Mouse (Mus musculus): ENCODE measurements around the gene Rbmxl1. TPM values are rescaled to one million over a fixed set of nuclear protein-coding genes. Genes with fewer than 3 reads are reported as not detected.
"Not testable (repeated sequence)": the region's sequence is repeated elsewhere in the genome, so short reads cannot be mapped to it uniquely, and the experiment has no call there.

The Rbmxl1 gene
- total RNA-seq (2021) = 10 to 100 TPM; 12.3 to 13.1 TPM
- long read RNA-seq, experiment 1, transcript Rbmxl1-202 (2 exons, 1,622 nt) = major isoform, 9 of 11 reads
- long read RNA-seq, experiment 1, partial matches to known transcripts = 0 of 11 reads
- long read RNA-seq, experiment 1, other reads (novel, unspliced or antisense) = 1 of 11 reads
- long read RNA-seq, experiment 2, partial matches to known transcripts = 0 of 6 reads
- long read RNA-seq, experiment 2, other reads (novel, unspliced or antisense) = 1 of 6 reads

DNA sequence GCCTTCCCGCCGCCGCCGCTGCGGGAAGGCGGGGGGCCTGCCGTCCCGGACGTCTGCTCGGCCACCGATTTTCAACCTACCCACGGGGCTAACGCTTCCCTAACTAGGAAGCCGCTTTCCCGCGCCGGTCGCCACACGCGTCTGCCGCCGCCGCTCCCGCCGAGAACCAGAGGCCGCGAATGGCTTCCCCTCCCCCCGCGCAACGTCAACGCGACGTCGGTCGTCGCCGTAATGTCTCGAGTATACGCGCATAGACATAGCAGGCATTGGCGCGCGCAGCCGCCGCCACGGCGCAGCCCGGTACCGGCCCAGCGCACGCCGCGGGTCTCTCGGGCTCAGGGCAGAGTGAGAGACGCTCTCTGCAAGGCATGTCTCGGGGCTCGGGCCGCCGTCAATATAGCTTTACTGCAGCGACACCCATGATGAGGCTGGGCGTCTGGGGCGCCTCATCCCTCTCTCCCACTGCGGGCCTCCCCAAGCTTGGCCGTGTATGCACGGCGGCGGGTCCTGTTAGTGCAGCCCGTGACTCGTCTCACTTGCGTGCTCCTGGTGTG, at the start of gene Rbmxl1:
Gene Rbmxl1 (minus strand): TSS at position 180 of the 554 bp plus-strand sequence.
- intact Hi-C loops (cut with DNase I) = loop anchor here (5.0 kb wide), 4 partner anchors 59 to 314 kb away; partner anchors contain the start of gene Lsm6
- Histone ChIP-seq H3K27ac (peak within 1 kb of the TSS; percentile 96), H3K4me3 (peak within 1 kb of the TSS; percentile 100)
- TF ChIP-seq CTCF (IDR thresholded peaks at IDR 0.05) = no peak
- peak; percentile 94 for DNase-seq

DNA sequence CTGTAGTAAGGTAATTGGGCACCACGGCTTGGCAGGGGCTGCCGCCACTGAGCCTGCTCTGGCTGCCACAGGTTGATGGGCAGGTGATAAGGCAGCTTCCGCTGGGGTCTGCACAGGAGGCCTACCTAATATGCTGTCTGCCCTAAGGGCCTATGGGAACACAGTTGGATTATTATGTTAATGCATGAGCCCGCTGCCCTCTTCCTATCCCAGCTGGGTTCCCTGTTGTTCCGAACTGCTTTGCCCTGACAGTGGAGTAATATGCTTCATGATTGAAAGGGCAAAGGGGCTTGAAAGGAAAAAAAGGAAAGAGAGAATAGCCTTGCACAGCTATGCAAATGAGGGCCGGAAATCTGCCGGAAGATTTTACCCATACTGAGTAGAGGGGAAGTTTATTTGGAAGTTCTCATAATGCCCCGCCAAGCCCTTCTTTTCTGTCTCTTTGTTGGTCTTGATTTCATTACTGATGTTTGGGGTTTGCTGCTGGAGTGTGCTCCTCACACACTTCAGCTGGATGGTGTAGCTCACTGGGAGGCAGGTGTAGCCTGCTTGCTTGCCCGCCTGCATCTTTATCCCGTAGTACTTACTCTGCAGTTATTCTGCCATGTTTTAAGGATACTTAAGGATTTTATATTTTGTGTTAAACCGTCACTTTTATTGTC, 48.2 kb upstream of the Rbmxl1 start:
- no peak overlapping the region for H3K4me3 ChIP-seq
- no peak for DNase-seq
- intact Hi-C loops (cut with DNase I) = no loop called here
- TF ChIP-seq CTCF (IDR thresholded peaks at IDR 0.05) = no peak
- no peak overlapping the region for H3K27ac ChIP-seq

DNA sequence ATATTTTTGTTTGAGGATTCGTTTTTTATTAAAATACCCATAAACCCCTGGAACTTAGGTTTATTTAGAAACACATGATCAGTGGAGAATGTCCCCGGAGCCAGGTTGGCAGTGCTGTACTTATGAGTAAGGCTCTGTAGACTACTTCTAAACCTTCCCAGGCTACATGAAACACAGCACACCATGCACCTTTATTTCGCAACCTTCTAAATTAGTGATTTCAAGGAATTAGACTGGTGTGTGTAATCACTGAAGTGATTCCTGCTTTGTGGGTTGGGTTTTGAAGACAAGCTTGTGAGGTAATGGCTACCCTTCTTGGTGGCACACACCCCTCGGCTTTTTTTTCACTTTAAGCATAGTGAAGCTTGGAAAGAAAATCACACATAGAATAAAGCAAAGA, 47.1 kb upstream of the Rbmxl1 start:
- no peak for DNase-seq
- H3K4me3 ChIP-seq = no peak overlapping the region
- intact Hi-C loops (cut with DNase I) = no loop called here
- no peak overlapping the region for H3K27ac ChIP-seq
- no peak for TF ChIP-seq CTCF (IDR thresholded peaks at IDR 0.05)

- DNase-seq = no peak
- no peak overlapping the region for H3K27ac ChIP-seq
- intact Hi-C loops (cut with DNase I) = no loop called here
- H3K4me3 ChIP-seq = no peak overlapping the region
- no peak for TF ChIP-seq CTCF (IDR thresholded peaks at IDR 0.05)
These were observed 42.0 kb upstream of the Rbmxl1 start for GRCm38 (mm10) chr8:78550752-78551134.

DNA sequence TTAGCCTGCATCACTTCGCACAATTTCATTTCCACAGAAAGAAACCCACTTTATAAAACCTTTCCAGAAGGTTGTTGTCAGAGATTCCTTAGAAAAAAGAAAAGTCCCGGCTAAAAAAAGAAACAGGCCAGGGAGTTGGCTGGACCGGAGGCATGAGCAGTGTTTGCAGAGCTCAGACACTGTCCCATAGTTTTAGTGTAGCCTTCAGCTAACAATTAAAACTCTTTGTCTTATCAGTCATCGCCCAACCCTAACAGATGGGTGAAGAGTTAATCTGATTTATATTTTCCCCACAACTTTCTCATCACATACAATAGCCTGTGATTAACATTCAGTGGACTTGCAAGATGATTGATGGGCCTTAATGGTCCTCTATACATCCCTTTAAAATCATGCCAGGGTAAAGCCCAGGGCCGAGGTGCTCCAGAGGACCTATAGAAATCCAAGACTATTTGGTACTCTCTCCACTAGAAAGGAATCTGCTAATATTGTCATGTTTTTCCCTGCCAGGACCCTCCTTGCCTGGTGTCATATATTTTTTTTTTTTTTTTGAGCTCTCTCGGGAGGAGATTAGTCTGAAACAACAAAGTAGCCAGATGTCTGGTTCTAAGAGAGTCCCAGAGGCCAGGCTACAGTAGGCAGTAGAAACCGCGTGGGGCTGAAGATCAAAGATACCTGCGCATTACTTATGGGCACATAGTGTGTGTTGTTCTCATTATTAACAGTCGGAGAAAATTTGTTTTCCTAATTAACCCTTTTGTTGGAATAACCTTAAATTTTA, 41.5 kb upstream of the Rbmxl1 start:
- no peak overlapping the region for H3K27ac ChIP-seq
- no peak overlapping the region for H3K4me3 ChIP-seq
- intact Hi-C loops (cut with DNase I) = loop anchor here (5.0 kb wide), 1 partner anchor 38 kb away; no protein-coding TSS in a partner anchor
- no peak for TF ChIP-seq CTCF (IDR thresholded peaks at IDR 0.05)
- DNase-seq = no peak

- not testable (repeated sequence) for H3K4me3 ChIP-seq, H3K27ac ChIP-seq, DNase-seq
- intact Hi-C loops (cut with DNase I) = loop anchor here (5.0 kb wide), 1 partner anchor 33 kb away; no protein-coding TSS in a partner anchor
These were observed 36.6 kb upstream of the Rbmxl1 start for GRCm38 (mm10) chr8:78545153-78545817.

DNA sequence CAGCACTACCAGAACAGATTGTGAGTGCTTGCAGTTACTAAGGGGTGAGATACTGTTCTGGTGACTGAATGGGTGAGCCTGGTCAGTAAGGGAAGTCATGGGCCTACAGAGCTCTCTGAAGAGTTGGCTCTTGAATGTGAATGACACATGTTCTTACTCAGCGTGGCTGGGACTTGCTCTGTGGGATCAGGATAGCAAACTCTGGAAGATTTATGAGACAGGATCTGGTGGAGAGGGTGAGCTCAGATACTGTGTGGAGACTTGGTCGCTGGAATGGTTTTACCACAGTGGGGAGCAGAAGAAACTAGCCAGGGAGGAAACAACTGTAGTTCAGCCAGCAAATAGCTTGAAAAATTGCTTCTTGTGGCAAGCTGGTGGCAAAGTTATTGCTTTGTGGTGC, 35.8 kb upstream of the Rbmxl1 start:
- no peak for TF ChIP-seq CTCF (IDR thresholded peaks at IDR 0.05)
- no peak overlapping the region for H3K4me3 ChIP-seq
- no peak for DNase-seq
- 0 out of 2 replicates have a peak overlapping the region, but pooled peaks have one; percentile 12 for H3K27ac ChIP-seq
- intact Hi-C loops (cut with DNase I) = no loop called here

GRCm38 (mm10) chr8:78543621-78544020, 34.9 kb upstream of the Rbmxl1 start:
- Histone ChIP-seq H3K4me3 (no peak overlapping the region), H3K27ac (no peak overlapping the region)
- intact Hi-C loops (cut with DNase I) = no loop called here
- TF ChIP-seq CTCF (IDR thresholded peaks at IDR 0.05) = no peak
- no peak for DNase-seq

DNA sequence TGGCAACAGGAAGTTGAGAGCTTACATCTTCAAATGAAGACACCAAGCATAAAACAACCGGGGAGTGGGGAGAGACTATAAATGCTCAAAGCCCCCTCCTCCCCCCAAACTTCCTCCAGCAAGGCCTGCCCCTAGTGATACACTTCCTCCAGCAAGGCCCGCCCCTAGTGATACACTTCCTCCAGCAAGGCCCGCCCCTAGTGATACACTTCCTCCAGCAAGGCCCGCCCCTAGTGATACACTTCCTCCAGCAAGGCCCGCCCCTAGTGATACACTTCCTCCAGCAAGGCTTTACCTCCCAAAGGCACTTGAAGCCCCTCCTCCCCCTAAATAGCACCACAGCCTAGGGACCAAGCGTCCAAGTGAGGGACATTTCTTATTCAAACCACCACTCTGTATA, 34.0 kb upstream of the Rbmxl1 start:
- H3K27ac ChIP-seq; intact Hi-C loops (cut with DNase I); DNase-seq; H3K4me3 ChIP-seq: not testable (repeated sequence)

- Histone ChIP-seq H3K4me3 (no peak overlapping the region), H3K27ac (no peak overlapping the region)
- no peak for DNase-seq
- TF ChIP-seq CTCF (IDR thresholded peaks at IDR 0.05) = no peak
- intact Hi-C loops (cut with DNase I) = no loop called here
These were observed 29.1 kb upstream of the Rbmxl1 start for GRCm38 (mm10) chr8:78537795-78538194.

DNA sequence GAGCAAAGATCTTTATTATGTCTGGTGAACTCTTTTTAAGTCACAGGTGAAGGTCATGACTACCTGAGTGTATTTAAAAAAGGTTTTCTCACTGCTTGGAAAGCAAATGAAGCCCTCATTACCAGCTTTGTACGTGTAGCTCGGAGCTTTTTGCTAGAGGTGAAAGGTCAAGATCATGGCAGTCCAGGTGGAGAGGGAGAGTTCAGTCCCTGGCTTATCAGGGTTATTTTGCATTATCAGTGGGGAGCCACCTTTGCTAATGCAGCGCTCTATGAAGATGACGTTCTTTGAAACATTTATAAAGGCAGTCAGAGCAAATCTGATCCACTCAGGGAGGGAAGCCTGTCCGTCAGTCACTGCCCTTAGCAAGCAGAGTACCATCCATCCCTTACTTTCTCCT, 28.0 kb upstream of the Rbmxl1 start:
- Histone ChIP-seq H3K4me3 (no peak overlapping the region), H3K27ac (no peak overlapping the region)
- no peak for DNase-seq
- intact Hi-C loops (cut with DNase I) = no loop called here
- TF ChIP-seq CTCF (IDR thresholded peaks at IDR 0.05) = no peak

GRCm38 (mm10) chr8:78533981-78534380, 25.3 kb upstream of the Rbmxl1 start:
- intact Hi-C loops (cut with DNase I) = no loop called here
- Histone ChIP-seq H3K27ac (no peak overlapping the region), H3K4me3 (no peak overlapping the region)
- no peak for DNase-seq
- TF ChIP-seq CTCF (IDR thresholded peaks at IDR 0.05) = no peak

All from gastrocnemius, adult 2 months (tissue).